Mouse (Mus musculus): ENCODE results near the gene Col5a1. TPM values are rescaled to one million over a fixed set of nuclear protein-coding genes. Genes with fewer than 3 reads are reported as not detected.
A peak's percentile ranks its signal among the peaks of the same experiment; 100 is the strongest.

Gene Col5a1
- polyA plus RNA-seq, 1 experiment from 2014 or later = 83.2 TPM

GRCm38 (mm10) chr2:27848466-27848865 is 37.8 kb upstream of the Col5a1 start:
- H3K27me3 ChIP-seq (ENCODE audit: insufficient read depth, low read length) = no peaks in the 10 kb centered on the region
- H3K9ac ChIP-seq = no peak overlapping the region
- peaks cover 4% of the 10 kb centered on the region; the same call in 1 of the 2 replicates for H3K4me1 ChIP-seq (ENCODE audit: insufficient read depth)
- H3K4me3 ChIP-seq (ENCODE audit: low read depth, low read length) = no peak overlapping the region
- TF ChIP-seq CTCF (IDR thresholded peaks at IDR 0.05; ENCODE audit: low read depth) = peak; percentile 18; the same call in 1 of the 2 replicates
- WGBS = 42% methylated on average over 5 of the region's 5 CpGs
- H3K27ac ChIP-seq (ENCODE audit: low read depth) = peak overlapping the region; percentile 79
- peak; percentile 79 for ATAC-seq (ENCODE audit: insufficient read depth)
- H3K4me2 ChIP-seq = no peak overlapping the region
- H3K9me3 ChIP-seq (ENCODE audit: low read depth, low read length) = no peaks in the 10 kb centered on the region
- DNase-seq = peak; percentile 79
- no peaks in the 10 kb centered on the region for H3K36me3 ChIP-seq (ENCODE audit: insufficient read depth)

- peak overlapping the region; percentile 42; the same call in 1 of the 2 replicates for H3K27ac ChIP-seq (ENCODE audit: low read depth)
- no peak overlapping the region for H3K9ac ChIP-seq
- H3K4me2 ChIP-seq = no peak overlapping the region
- no peaks in the 10 kb centered on the region for H3K27me3 ChIP-seq (ENCODE audit: insufficient read depth, low read length)
- peaks cover 6% of the 10 kb centered on the region; the same call in 1 of the 2 replicates for H3K4me1 ChIP-seq (ENCODE audit: insufficient read depth)
- ATAC-seq (ENCODE audit: insufficient read depth) (peak; percentile 68), DNase-seq (peak; percentile 62)
- H3K4me3 ChIP-seq (ENCODE audit: low read depth, low read length) = no peak overlapping the region
- 22% methylated on average over 9 of the region's 9 CpGs for WGBS
- no peak for TF ChIP-seq CTCF (IDR thresholded peaks at IDR 0.05; ENCODE audit: low read depth)
- H3K36me3 ChIP-seq (ENCODE audit: insufficient read depth) = no peaks in the 10 kb centered on the region
- H3K9me3 ChIP-seq (ENCODE audit: low read depth, low read length) = no peaks in the 10 kb centered on the region
These were observed 27.8 kb upstream of the Col5a1 start for GRCm38 (mm10) chr2:27858348-27858903.

- DNase-seq (no peak), ATAC-seq (ENCODE audit: insufficient read depth) (no peak)
- no peak for TF ChIP-seq CTCF (IDR thresholded peaks at IDR 0.05; ENCODE audit: low read depth)
- Histone ChIP-seq H3K36me3 (ENCODE audit: insufficient read depth) (no peaks in the 10 kb centered on the region), H3K27me3 (ENCODE audit: insufficient read depth, low read length) (no peaks in the 10 kb centered on the region), H3K4me3 (ENCODE audit: low read depth, low read length) (no peak overlapping the region), H3K4me1 (ENCODE audit: insufficient read depth) (peaks cover 6% of the 10 kb centered on the region; the same call in 1 of the 2 replicates), H3K27ac (ENCODE audit: low read depth) (no peak overlapping the region), H3K9me3 (ENCODE audit: low read depth, low read length) (no peaks in the 10 kb centered on the region), H3K9ac (no peak overlapping the region), H3K4me2 (no peak overlapping the region)
- WGBS = 56% methylated on average over 9 of the region's 9 CpGs
These were observed 24.5 kb upstream of the Col5a1 start for GRCm38 (mm10) chr2:27861576-27862238.

DNA sequence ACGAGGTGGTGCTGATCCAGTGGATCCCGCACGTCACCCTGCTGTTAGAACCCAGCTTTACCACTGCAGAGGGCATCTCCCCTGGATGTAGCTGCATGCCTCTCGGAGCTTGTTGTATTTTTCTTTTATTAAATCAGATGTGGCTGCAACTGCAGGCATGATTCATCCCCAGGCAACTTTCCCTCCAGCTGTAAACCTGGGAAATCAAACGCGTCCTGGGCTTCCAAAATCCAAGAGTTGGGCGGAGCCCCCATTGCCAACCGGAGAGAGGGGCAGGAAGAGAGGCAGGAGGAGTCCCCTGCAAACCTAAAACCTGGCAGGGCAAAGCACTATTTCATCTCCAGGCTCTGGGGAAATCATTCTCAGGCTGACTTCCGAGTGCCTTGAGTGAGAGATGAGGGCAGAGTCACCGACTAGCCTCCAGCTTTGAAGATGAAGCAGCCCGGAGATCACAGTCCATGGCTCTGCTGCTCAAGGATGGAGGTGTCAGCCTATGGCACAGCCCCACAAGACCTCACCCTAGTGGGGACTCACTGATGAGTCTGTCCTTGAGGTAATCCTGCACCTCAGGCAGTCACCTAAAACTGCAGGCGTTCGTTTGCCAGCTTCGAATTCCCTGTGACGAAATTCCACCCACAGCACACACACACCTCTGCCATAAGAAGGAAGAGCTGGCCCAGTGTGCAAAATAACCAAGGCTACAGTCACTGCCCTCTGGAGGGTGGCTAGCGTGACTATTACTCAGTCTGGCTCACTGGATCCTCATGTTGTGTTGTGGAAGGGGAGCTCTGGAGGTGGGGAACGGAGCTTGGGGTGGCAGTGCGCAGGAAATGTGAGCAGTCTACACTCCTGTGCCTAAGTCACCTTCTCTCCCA is 21.5 kb upstream of the Col5a1 start:
- ATAC-seq (ENCODE audit: insufficient read depth) (no peak), DNase-seq (no peak)
- H3K4me2 ChIP-seq = no peak overlapping the region
- no peak overlapping the region for H3K27ac ChIP-seq (ENCODE audit: low read depth)
- H3K4me3 ChIP-seq (ENCODE audit: low read depth, low read length) = no peak overlapping the region
- no peaks in the 10 kb centered on the region for H3K4me1 ChIP-seq (ENCODE audit: insufficient read depth)
- H3K9me3 ChIP-seq (ENCODE audit: low read depth, low read length) = no peaks in the 10 kb centered on the region
- WGBS = 63% methylated on average over 18 of the region's 18 CpGs
- H3K36me3 ChIP-seq (ENCODE audit: insufficient read depth) = no peaks in the 10 kb centered on the region
- H3K27me3 ChIP-seq (ENCODE audit: insufficient read depth, low read length) = no peaks in the 10 kb centered on the region
- H3K9ac ChIP-seq = no peak overlapping the region
- TF ChIP-seq CTCF (IDR thresholded peaks at IDR 0.05; ENCODE audit: low read depth) = no peak

GRCm38 (mm10) chr2:27870586-27870985 is 15.6 kb upstream of the Col5a1 start:
- no peak for DNase-seq
- ATAC-seq (ENCODE audit: insufficient read depth) = no peak
- TF ChIP-seq CTCF (IDR thresholded peaks at IDR 0.05; ENCODE audit: low read depth) = no peak
- no peak overlapping the region for H3K9ac ChIP-seq
- 96% methylated on average over 1 of the region's 1 CpGs for WGBS
- no peaks in the 10 kb centered on the region for H3K27me3 ChIP-seq (ENCODE audit: insufficient read depth, low read length)
- H3K4me2 ChIP-seq = no peak overlapping the region
- H3K9me3 ChIP-seq (ENCODE audit: low read depth, low read length) = no peaks in the 10 kb centered on the region
- no peaks in the 10 kb centered on the region for H3K36me3 ChIP-seq (ENCODE audit: insufficient read depth)
- H3K27ac ChIP-seq (ENCODE audit: low read depth) = no peak overlapping the region
- no peak overlapping the region for H3K4me3 ChIP-seq (ENCODE audit: low read depth, low read length)
- peaks cover 9% of the 10 kb centered on the region; the same call in 1 of the 2 replicates for H3K4me1 ChIP-seq (ENCODE audit: insufficient read depth)

- H3K36me3 ChIP-seq (ENCODE audit: insufficient read depth) = no peaks in the 10 kb centered on the region
- H3K4me2 ChIP-seq = no peak overlapping the region
- DNase-seq (no peak), ATAC-seq (ENCODE audit: insufficient read depth) (no peak; the same call in 1 of the 2 replicates)
- no peaks in the 10 kb centered on the region for H3K9me3 ChIP-seq (ENCODE audit: low read depth, low read length)
- no peak overlapping the region for H3K4me3 ChIP-seq (ENCODE audit: low read depth, low read length)
- H3K27me3 ChIP-seq (ENCODE audit: insufficient read depth, low read length) = no peaks in the 10 kb centered on the region
- 26% methylated on average over 4 of the region's 4 CpGs for WGBS
- no peak overlapping the region for H3K27ac ChIP-seq (ENCODE audit: low read depth)
- no peak for TF ChIP-seq CTCF (IDR thresholded peaks at IDR 0.05; ENCODE audit: low read depth)
- no peak overlapping the region for H3K9ac ChIP-seq
- peaks cover 9% of the 10 kb centered on the region; the same call in 1 of the 2 replicates for H3K4me1 ChIP-seq (ENCODE audit: insufficient read depth)
These were observed 15.2 kb upstream of the Col5a1 start for GRCm38 (mm10) chr2:27871056-27871455.
